Mouse (Mus musculus) megakaryocyte progenitor cell, adult 5-6 weeks (primary cell): Measurements from ENCODE around the gene Ifna9. TPM values are rescaled to one million over a fixed set of nuclear protein-coding genes. Genes with fewer than 3 reads are reported as not detected.
"Not testable (repeated sequence)": the region's sequence is repeated elsewhere in the genome, so short reads cannot be mapped to it uniquely, and the experiment has no call there.

Experiments
- ATAC-seq: replicated peaks from 2 replicates; pipeline ENCODE4 v1.8.0; 2016; ENCODE audit warnings: mild to moderate bottlenecking, moderate TSS enrichment, inconsistent platforms; ENCODE audit not compliant: poor library complexity
- total RNA-seq, 2 experiments: library from RNA; stranded (forward) in 1 of 2; stranded (reverse) in 1 of 2; fragments of 157-497, 149-512 nt in 1 of 2; fragments of 200-1000 nt in 1 of 2; gene quantifications; 2 replicates each; pipeline versions ENCODE4 v1.2.3 to v1.2.4; 2015 to 2017

The Ifna9 gene
- total RNA-seq (2015) (not detected in 2 replicates), total RNA-seq (2017) (not detected in 2 replicates)

DNA sequence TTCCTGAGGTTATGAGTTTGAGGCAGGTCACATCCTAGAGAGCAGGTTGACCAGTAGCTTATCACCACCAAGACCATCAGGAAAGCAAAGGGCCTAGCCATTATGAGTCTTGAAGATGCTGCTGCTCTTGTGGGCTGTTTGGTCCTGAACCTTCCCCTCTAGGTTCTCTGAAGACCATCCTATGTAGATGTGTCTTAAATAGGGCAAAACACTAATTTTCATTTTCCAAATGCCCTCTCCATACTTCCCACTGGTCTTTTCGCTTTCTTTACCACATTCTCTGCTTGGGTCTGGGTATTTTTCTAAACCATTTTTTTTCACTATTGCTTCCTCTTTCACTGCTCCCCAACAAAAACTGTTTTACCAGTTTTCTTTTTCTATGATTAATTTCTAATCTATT is at the start of gene Ifna9:
Gene Ifna9, minus strand, starts transcription at position 101 of the 400 bp plus-strand sequence.
- no peak for ATAC-seq

DNA sequence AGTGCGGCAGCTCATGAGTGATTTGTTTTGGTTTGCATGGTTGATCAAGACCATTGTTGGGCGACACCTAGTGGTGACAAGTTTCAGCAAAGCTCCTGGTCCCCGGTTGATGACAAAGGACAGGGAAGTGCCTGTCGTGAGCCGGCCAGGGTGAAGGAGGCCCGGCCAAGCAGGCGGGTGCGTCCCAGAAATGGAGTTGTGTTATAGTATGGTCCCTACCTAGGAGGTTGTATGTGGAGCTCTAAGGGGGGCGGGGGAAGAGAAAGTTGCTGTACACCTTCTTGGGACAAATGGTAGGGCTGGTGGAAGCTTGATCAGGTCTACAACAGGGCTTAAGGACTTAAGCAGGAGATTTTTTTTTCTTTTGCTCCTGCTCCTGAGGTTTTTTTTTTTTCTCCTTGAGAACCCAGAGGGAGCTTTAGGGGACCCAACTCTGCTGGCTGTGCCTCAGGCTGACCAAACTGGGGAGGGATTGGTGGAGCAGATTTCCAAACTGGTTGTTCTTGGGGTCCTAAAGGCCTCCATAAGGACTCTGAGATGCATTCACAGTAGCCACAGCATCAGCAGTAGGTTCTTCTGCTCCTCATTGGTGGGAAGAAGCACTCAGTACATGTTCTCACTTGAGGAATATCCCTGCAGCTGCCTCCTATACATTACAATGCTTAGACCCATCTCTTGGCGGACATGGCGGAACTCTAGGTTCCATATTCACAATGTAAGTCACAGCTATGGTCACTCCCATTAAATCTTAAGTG is 49.1 kb upstream of the Ifna9 start:
- peak; percentile 88 for ATAC-seq

DNA sequence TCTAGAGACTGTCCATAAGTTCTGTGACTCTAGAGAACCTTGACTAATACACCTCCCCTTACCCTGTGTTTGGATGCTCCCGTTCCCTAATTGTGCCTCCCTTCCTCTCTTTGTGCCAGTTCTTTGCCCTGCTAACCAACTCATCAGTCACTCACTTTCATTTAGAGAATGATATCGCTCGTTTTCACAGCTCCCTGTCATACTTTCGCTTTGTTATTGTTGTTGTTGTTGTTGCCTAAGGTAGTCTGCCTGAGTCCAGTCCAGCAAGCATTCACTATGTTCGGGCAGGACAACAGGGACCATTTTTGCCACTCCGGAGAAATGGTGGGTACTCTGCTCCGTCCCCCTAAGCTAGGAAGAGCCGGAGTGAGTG is 48.5 kb upstream of the Ifna9 start:
- no peak for ATAC-seq

DNA sequence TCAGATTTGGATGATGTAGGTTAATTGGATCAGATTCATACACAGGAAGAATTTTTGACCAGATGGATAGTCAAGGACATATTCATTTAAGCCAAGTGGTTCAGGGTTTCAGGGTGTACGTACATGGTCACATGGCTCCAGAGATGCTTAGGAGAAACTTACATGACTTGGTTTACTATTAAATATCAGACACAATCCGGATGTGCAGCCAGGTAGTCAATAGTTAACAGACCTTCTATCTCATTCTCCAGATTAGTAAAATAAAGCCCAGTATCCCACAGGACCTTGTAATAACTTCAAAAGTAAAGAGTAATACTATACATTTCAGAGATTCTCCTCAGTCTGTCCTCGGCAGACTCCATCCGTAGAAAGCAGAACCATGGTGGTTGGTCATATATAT is 42.1 kb upstream of the Ifna9 start, which contains the start of gene C87499:
Gene C87499, minus strand, starts transcription at position 101 of the 400 bp plus-strand sequence.
- ATAC-seq, result no peak

DNA sequence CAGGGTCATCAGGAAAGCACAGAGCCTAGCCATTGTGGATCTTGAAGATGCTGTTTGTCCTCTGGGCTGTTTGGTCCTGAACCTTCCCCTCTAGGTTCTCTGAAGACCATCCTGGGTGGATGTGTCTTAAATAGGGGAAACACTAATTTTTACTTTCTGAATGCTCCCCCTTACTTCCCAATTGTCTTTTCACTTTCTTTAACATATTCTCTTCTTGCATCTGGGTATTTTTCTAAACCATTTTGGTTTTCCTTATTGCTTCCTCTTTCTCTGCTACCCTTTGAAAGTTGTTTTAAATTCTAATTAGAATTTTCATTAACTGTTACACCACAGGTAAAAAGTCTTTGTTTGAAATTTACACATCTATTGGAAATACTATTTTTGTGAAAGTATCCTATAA is 11.1 kb upstream of the Ifna9 start, which contains the start of gene Ifna12:
Gene Ifna12, minus strand, starts transcription at position 101 of the 400 bp plus-strand sequence.
- ATAC-seq, result no peak

DNA sequence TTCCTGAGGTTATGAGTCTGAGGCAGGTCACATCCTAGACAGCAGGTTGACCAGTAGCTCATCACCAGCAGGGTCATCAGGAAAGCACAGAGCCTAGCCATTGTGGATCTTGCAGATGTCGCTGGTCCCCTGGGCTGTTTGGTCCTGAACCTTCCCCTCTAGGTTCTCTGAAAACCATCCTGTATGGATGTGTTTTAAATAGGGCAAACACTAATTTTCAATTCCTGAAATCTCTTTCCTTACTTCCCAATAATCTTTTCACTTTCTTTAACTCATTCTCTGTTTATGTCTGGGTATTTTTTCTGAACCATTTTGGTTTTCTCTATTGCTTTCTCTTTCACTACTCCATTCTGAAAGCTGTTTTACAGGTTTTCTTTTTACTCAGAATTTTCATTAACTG is 20.5 kb downstream of the Ifna9 start, which contains the start of gene Ifna14:
Gene Ifna14, minus strand, starts transcription at position 101 of the 400 bp plus-strand sequence.
- no peak for ATAC-seq

DNA sequence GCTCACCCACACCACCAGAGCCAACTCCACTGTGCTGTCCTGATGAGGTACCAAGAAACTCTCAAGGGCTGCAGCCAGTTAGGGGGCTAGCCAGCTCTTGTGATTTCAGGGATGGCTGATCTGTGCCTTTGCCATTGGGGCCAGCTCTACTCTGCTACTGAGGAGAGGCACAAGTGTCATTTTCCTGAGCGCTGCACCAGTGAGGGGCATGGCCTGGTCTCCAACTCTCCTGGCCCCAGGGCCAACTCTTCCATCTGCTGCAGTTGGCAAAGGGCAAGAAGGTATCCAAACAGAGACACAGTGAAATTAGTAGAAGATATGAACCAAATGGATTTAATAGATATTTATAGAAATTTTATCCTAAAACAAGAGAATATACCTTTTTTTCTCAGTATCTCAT is 30.4 kb downstream of the Ifna9 start:
- ATAC-seq, result no peak

DNA sequence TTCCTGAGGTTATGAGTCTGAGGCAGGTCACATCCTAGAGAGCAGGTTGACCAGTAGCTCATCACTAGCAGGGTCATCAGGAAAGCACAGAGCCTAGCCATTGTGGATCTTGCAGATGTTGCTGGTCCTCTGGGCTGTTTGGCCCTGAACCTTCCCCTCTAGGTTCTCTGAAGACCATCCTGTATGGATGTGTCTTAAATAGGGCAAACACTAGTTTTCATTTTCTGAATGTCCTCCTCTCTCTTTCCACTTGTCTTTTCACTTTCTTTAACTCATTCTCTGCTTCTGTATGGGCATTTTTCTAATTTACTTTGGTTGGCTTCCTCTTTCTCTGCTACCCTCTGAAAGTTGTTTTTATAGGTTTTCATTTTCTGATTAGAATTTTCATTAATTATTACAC is 34.0 kb downstream of the Ifna9 start, which contains the start of gene Ifna15:
Gene Ifna15, minus strand, starts transcription at position 101 of the 400 bp plus-strand sequence.
- ATAC-seq, result not testable (repeated sequence)

DNA sequence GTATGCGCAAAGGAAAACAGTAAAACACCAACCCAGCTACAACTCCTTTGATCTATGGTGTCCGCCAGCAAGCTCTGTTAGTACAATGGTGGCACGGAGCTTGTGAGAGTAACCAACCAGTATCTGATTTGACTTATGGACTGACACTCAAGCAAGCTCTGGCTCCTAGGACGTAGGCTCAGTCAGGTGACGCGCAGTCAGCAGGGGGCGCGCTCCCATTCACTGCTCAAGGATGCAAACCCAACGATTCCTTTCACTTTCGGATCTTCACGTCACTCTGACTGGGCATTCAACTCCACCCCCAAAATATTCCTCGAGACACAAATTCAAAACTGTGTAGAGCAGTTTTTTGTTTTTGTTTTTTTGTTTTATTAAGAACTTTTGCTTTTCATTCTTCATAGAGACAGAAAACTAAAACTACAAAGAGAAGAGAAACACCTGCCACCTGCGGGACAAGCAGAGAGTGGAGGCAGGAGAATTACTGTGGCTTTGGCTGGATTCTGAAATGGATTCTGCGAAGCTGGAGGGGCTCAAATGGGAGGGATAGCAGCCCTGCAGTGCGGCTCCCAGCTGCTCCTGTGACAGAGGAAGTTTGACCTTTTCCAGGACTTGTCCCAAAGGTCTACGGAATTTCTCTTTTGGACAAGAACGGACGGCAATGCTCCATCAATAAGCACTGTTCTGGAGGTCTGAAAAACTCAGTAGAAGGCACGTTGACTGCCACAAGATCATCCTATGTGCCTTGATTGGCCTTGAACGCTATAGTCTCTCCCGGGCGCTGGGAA is 41.8 kb downstream of the Ifna9 start:
- ATAC-seq, result peak; percentile 100

DNA sequence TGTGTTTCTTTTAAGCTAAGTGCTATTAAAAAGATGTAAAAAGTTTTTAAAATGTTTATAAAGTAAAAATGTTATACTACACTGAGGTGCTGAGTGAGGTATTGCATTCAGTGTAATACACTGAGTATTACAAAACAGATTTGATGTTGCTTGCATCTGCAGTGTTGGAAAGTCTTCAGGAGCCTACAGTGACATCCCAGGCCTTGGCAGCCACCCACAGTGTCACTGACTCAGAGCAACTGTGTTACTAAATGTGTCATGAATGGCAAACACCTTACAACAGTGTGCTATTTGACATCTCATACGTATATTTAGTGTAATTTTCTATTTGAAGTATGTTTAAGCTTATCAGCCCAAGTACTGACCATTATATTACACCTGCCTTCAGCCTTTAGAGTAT is 44.2 kb downstream of the Ifna9 start:
- no peak for ATAC-seq

DNA sequence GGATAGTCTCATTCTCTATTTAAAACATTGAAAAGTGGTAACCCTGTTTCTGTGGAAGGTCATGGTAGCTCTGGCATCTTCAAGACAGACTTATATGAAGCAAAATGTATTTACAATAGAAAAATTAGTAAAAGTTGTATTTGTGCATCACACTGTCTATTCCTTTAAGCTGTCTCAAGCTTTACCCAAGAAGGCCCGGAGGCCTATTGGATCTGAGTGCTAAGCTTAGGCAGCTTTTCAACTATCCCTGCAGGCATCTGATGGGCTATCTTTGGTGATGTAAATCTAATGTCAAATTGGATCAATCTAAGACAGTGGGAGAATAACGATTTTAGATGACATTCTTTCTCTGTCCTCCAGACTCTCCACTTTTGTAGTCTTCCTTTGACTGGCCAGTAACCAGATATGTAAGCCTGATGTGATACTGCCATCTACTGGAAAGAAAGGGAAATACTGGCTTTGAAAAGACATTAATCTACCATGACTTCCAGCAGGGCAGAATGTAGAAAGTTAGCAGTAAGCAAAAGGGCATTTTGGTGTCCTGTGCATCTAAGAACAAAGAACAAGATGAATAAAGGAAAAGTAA is 48.4 kb downstream of the Ifna9 start:
- peak; percentile 98 for ATAC-seq

Other genes with a start within 250 kb of the Ifna9 start
Only the 30 nearest of the 31 such genes appear.
- gene Hacd4, start 153.5 kb downstream of the Ifna9 start, total RNA-seq (2015), result 6.4 and 6.9 TPM in 2 replicates
- 2.0 and 3.3 TPM in 2 replicates for gene Hacd4, start 153.5 kb downstream of the Ifna9 start, total RNA-seq (2017)
- gene Ifnb1, start 69.6 kb downstream of the Ifna9 start, total RNA-seq (2015), result 0.95 TPM in 1 of 2 replicates, not detected in the other
- gene Ifnb1, start 69.6 kb downstream of the Ifna9 start, total RNA-seq (2017), result not detected in 2 replicates
- not detected in 2 replicates for gene Ifna15, start 34.1 kb downstream of the Ifna9 start, total RNA-seq (2015)
- gene Ifna15, start 34.1 kb downstream of the Ifna9 start, total RNA-seq (2017), result not detected in 2 replicates
- gene Ifna14, start 20.6 kb downstream of the Ifna9 start, total RNA-seq (2015), result not detected in 2 replicates
- not detected in 2 replicates for gene Ifna14, start 20.6 kb downstream of the Ifna9 start, total RNA-seq (2017)
- gene Ifna12, start 11.0 kb upstream of the Ifna9 start, total RNA-seq (2015), result not detected in 2 replicates
- gene Ifna12, start 11.0 kb upstream of the Ifna9 start, total RNA-seq (2017), result not detected in 2 replicates
- not detected in 2 replicates for gene C87499, start 42.0 kb upstream of the Ifna9 start, total RNA-seq (2015)
- not detected in 2 replicates for gene C87499, start 42.0 kb upstream of the Ifna9 start, total RNA-seq (2017)
- gene Ifna13, start 52.1 kb upstream of the Ifna9 start, total RNA-seq (2015), result not detected in 2 replicates
- gene Ifna13, start 52.1 kb upstream of the Ifna9 start, total RNA-seq (2017), result 0.20 and 0.29 TPM in 2 replicates
- not detected in 2 replicates for gene Ifna16, start 84.5 kb upstream of the Ifna9 start, total RNA-seq (2015)
- gene Ifna16, start 84.5 kb upstream of the Ifna9 start, total RNA-seq (2017), result not detected in 2 replicates
- gene Ifna2, start 91.5 kb upstream of the Ifna9 start, total RNA-seq (2015), result not detected in 2 replicates
- gene Ifna2, start 91.5 kb upstream of the Ifna9 start, total RNA-seq (2017), result not detected in 2 replicates
- not detected in 2 replicates for gene Ifnab, start 99.0 kb upstream of the Ifna9 start, total RNA-seq (2015)
- not detected in 2 replicates for gene Ifnab, start 99.0 kb upstream of the Ifna9 start, total RNA-seq (2017)
- gene Gm26566, start 129.4 kb upstream of the Ifna9 start, total RNA-seq (2015), result 0.56 TPM in 1 of 2 replicates, not detected in the other
- gene Gm26566, start 129.4 kb upstream of the Ifna9 start, total RNA-seq (2017), result 1.2 and 1.5 TPM in 2 replicates
- 48.8 and 49.8 TPM in 2 replicates for gene Klhl9, start 130.1 kb upstream of the Ifna9 start, total RNA-seq (2015)
- 70.2 and 85.6 TPM in 2 replicates for gene Klhl9, start 130.1 kb upstream of the Ifna9 start, total RNA-seq (2017)
- gene Gm13271, start 162.5 kb upstream of the Ifna9 start, total RNA-seq (2015), result not detected in 2 replicates
- gene Gm13271, start 162.5 kb upstream of the Ifna9 start, total RNA-seq (2017), result not detected in 2 replicates
- gene Gm13283, start 167.7 kb upstream of the Ifna9 start, total RNA-seq (2015), result not detected in 2 replicates
- 0.67 and 0.68 TPM in 2 replicates for gene Gm13283, start 167.7 kb upstream of the Ifna9 start, total RNA-seq (2017)
- not detected in 2 replicates for gene Gm13290, start 181.4 kb upstream of the Ifna9 start, total RNA-seq (2015)
- gene Gm13290, start 181.4 kb upstream of the Ifna9 start, total RNA-seq (2017), result not detected in 2 replicates
- gene Gm13289, start 184.5 kb upstream of the Ifna9 start, total RNA-seq (2015), result not detected in 2 replicates
- gene Gm13289, start 184.5 kb upstream of the Ifna9 start, total RNA-seq (2017), result not detected in 2 replicates
- gene Gm13272, start 187.5 kb upstream of the Ifna9 start, total RNA-seq (2015), result 0.49 TPM in 1 of 2 replicates, not detected in the other
- not detected in 2 replicates for gene Gm13272, start 187.5 kb upstream of the Ifna9 start, total RNA-seq (2017)
- gene Ifnz, start 189.7 kb upstream of the Ifna9 start, total RNA-seq (2015), result 0.25 TPM in 1 of 2 replicates, not detected in the other
- not detected in 2 replicates for gene Ifnz, start 189.7 kb upstream of the Ifna9 start, total RNA-seq (2017)
- gene Gm13276, start 193.3 kb upstream of the Ifna9 start, total RNA-seq (2015), result not detected in 2 replicates
- not detected in 2 replicates for gene Gm13276, start 193.3 kb upstream of the Ifna9 start, total RNA-seq (2017)
- not detected in 2 replicates for gene Gm13277, start 196.2 kb upstream of the Ifna9 start, total RNA-seq (2015)
- not detected in 2 replicates for gene Gm13277, start 196.2 kb upstream of the Ifna9 start, total RNA-seq (2017)
- not detected in 2 replicates for gene Gm13278, start 199.2 kb upstream of the Ifna9 start, total RNA-seq (2015)
- gene Gm13278, start 199.2 kb upstream of the Ifna9 start, total RNA-seq (2017), result not detected in 2 replicates
- not detected in 2 replicates for gene Gm13275, start 202.1 kb upstream of the Ifna9 start, total RNA-seq (2015)
- not detected in 2 replicates for gene Gm13275, start 202.1 kb upstream of the Ifna9 start, total RNA-seq (2017)
- gene Gm13279, start 205.0 kb upstream of the Ifna9 start, total RNA-seq (2015), result not detected in 2 replicates
- not detected in 2 replicates for gene Gm13279, start 205.0 kb upstream of the Ifna9 start, total RNA-seq (2017)
- gene Gm13285, start 207.3 kb upstream of the Ifna9 start, total RNA-seq (2015), result not detected in 2 replicates
- gene Gm13285, start 207.3 kb upstream of the Ifna9 start, total RNA-seq (2017), result not detected in 2 replicates
- gene Gm13287, start 210.9 kb upstream of the Ifna9 start, total RNA-seq (2015), result not detected in 2 replicates
- not detected in 2 replicates for gene Gm13287, start 210.9 kb upstream of the Ifna9 start, total RNA-seq (2017)
- gene Gm13288, start 213.1 kb upstream of the Ifna9 start, total RNA-seq (2015), result 0.07 TPM in 1 of 2 replicates, not detected in the other
- gene Gm13288, start 213.1 kb upstream of the Ifna9 start, total RNA-seq (2017), result 0.07 and 0.12 TPM in 2 replicates
- not detected in 2 replicates for gene Ifna7, start 223.8 kb upstream of the Ifna9 start, total RNA-seq (2015)
- gene Ifna7, start 223.8 kb upstream of the Ifna9 start, total RNA-seq (2017), result not detected in 2 replicates
- not detected in 2 replicates for gene Ifna11, start 227.6 kb upstream of the Ifna9 start, total RNA-seq (2015)
- not detected in 2 replicates for gene Ifna11, start 227.6 kb upstream of the Ifna9 start, total RNA-seq (2017)
- not detected in 2 replicates for gene Ifna6, start 235.0 kb upstream of the Ifna9 start, total RNA-seq (2015)
- not detected in 2 replicates for gene Ifna6, start 235.0 kb upstream of the Ifna9 start, total RNA-seq (2017)
- gene Ifna5, start 243.1 kb upstream of the Ifna9 start, total RNA-seq (2015), result not detected in 2 replicates
- not detected in 2 replicates for gene Ifna5, start 243.1 kb upstream of the Ifna9 start, total RNA-seq (2017)